Mouse (Mus musculus): Measurements from ENCODE around the gene Gpr156. TPM values are rescaled to one million over a fixed set of nuclear protein-coding genes. Genes with fewer than 3 reads are reported as not detected.
"Not testable (repeated sequence)": the region's sequence is repeated elsewhere in the genome, so short reads cannot be mapped to it uniquely, and the experiment has no call there.

Gene Gpr156
- polyA plus RNA-seq, 1 experiment from 2014 or later = not detected

DNA sequence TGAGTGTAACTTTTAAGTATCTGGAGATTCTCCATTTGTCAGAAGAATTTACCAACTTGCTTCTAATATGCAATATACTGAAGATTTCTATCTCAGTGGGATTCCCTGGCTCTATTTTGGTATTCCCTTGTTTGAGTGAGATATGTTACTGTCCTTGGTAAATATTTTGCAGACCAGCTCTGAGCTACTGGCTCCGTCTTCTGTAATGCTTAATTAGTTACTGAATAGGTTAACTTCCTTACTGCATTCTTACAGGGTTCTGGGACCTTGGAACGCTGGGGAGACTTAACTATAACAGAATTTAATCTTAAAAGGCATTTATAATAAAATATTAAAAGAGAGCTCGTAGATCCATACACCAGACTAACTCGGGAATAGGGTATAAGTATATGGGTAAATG is 121.8 kb downstream of the Gpr156 start:
- 55% methylated on average over 4 of the region's 4 CpGs for WGBS (ENCODE audit: insufficient replicate concordance)
- not testable (repeated sequence) for H3K4me2 ChIP-seq; H3K27me3 ChIP-seq; ATAC-seq (ENCODE audit: insufficient read depth); H3K4me3 ChIP-seq (replicated peaks); H3K9ac ChIP-seq; H3K27ac ChIP-seq (replicated peaks); H3K4me1 ChIP-seq (replicated peaks); H3K36me3 ChIP-seq (replicated peaks); H3K9me3 ChIP-seq (replicated peaks)

DNA sequence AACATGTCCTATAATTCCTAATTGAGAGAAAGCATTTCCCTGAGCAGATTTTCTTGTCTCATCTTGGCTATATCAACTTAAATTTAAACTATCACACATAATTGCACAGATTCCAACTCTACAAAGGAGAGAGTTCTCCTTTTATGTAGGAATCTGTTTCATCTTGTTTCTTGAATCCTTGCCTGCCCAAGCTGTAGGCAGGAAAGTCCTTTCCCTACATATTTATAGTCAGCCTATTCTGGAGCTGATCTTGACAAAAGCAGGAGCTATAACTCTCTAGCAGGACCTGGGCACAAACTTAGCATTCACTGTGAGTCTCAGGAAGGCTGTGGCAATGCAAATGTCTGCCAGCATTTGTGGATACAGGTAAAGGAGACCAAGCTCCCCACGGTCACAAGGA is 125.9 kb downstream of the Gpr156 start:
- no peak overlapping the region for H3K27ac ChIP-seq (replicated peaks)
- H3K27me3 ChIP-seq = no peaks in the 10 kb centered on the region
- H3K4me3 ChIP-seq (replicated peaks) = no peak overlapping the region
- 72% methylated on average over 1 of the region's 1 CpGs for WGBS (ENCODE audit: insufficient replicate concordance)
- no peaks in the 10 kb centered on the region for H3K36me3 ChIP-seq (replicated peaks)
- H3K9ac ChIP-seq = no peak overlapping the region
- no peaks in the 10 kb centered on the region for H3K9me3 ChIP-seq (replicated peaks)
- H3K4me1 ChIP-seq (replicated peaks) = no peaks in the 10 kb centered on the region
- H3K4me2 ChIP-seq = no peak overlapping the region
- no peak for ATAC-seq (ENCODE audit: insufficient read depth)

DNA sequence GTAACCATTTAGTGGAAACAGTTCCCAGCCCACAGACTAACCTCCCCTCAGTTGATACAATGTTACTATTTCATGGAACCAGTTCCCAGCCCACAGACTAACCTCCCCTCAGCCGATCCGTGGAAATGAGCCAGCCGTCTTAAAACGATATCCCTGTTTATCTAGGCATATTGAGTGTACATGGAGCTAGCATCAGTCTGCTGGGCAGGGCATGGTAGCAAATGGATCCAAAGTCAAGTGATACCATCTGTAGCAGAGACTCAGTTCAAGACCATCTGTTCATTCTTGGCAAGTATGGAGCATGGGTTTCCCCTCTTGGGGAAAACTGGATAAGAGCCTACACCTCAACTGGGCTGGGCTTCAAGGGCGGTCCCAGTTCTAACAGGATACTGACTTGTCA is 128.3 kb downstream of the Gpr156 start:
- H3K27me3 ChIP-seq = no peaks in the 10 kb centered on the region
- no peaks in the 10 kb centered on the region for H3K4me1 ChIP-seq (replicated peaks)
- WGBS (ENCODE audit: insufficient replicate concordance) = 77% methylated on average over 5 of the region's 5 CpGs
- no peak overlapping the region for H3K9ac ChIP-seq
- ATAC-seq (ENCODE audit: insufficient read depth) = no peak
- no peaks in the 10 kb centered on the region for H3K36me3 ChIP-seq (replicated peaks)
- H3K4me3 ChIP-seq (replicated peaks) = no peak overlapping the region
- no peak overlapping the region for H3K27ac ChIP-seq (replicated peaks)
- no peaks in the 10 kb centered on the region for H3K9me3 ChIP-seq (replicated peaks)
- no peak overlapping the region for H3K4me2 ChIP-seq

DNA sequence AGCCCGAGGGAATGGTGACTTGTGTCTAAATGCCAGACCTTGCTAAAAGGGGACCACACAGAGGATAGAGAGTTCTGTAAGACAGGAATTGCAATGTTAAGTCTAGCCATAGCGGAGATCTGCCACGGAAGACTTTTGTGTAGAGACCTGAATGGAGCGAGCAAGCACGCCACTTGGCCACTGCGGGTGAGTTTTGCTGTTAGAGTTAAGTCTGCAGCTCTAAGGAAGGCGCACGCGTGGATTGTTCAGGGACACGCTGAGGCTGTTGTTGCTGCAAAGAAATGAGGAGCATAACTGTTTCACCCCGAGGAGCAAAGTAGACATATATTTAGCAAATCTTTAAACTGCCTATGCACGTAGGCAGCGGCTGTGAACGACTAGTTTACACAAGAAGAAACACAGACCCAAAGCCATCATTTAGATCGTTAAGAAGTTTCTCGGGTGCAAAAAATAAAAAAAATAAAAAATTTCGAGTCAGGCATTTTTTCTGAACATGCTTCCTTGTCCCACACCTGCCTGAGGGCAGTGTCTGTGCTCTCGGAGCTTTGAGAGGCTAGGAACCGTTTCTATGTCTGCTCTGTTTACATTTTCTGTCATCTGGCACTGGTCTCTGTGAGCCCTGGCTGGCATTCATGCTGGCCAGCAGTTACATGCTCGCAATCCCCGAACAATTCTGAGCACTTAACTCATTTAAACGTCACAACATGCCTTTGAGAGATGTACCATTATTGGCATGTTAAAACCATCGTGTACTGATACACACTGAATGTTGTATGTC is 131.7 kb downstream of the Gpr156 start:
- no peaks in the 10 kb centered on the region for H3K9me3 ChIP-seq (replicated peaks)
- no peak overlapping the region for H3K9ac ChIP-seq
- H3K4me3 ChIP-seq (replicated peaks) = no peak overlapping the region
- no peak for ATAC-seq (ENCODE audit: insufficient read depth)
- H3K27me3 ChIP-seq = no peaks in the 10 kb centered on the region
- WGBS (ENCODE audit: insufficient replicate concordance) = 64% methylated on average over 23 of the region's 23 CpGs
- no peak overlapping the region for H3K4me2 ChIP-seq
- H3K27ac ChIP-seq (replicated peaks) = no peak overlapping the region
- no peaks in the 10 kb centered on the region for H3K36me3 ChIP-seq (replicated peaks)
- H3K4me1 ChIP-seq (replicated peaks) = no peaks in the 10 kb centered on the region

Other genes with a start within 250 kb of the Gpr156 start
- 18.7 and 18.8 TPM in 2 replicates for gene Fstl1, start 139.6 kb upstream of the Gpr156 start, polyA plus RNA-seq (2015; fragmentation: Nextera tagmentation; extraction: Ambion mirVana)
- gene Gm36028, start 55.4 kb upstream of the Gpr156 start, polyA plus RNA-seq (2015; fragmentation: Nextera tagmentation; extraction: Ambion mirVana) = 0.09 TPM in 1 of 2 replicates, not detected in the other
- 12.0 TPM in 2 replicates for gene Lrrc58, start 48.1 kb upstream of the Gpr156 start, polyA plus RNA-seq (2015; fragmentation: Nextera tagmentation; extraction: Ambion mirVana)
- gene Gsk3b, start 172.5 kb downstream of the Gpr156 start, polyA plus RNA-seq (2015; fragmentation: Nextera tagmentation; extraction: Ambion mirVana) = 10.7 and 11.3 TPM in 2 replicates